Mouse (Mus musculus) liver, embryonic 14.5 days (tissue): ENCODE measurements around the gene Fam19a4.

Source experiments
- CTCF ChIP-seq: IDR thresholded peaks from 2 replicates; pipeline ENCODE4 v1.5.1; 2016; ENCODE audit warnings: antibody characterized with exemption, low read depth, control low read depth
- EP300 ChIP-seq: IDR thresholded peaks from 2 replicates; pipeline ENCODE4 v1.6.1; 2016; ENCODE audit warnings: antibody characterized with exemption, low read depth

- TF ChIP-seq CTCF (no peak), EP300 (no peak)
Measured at GRCm38 (mm10) chr6:96995556-96996159, 64.6 kb downstream of the Fam19a4 start.
